Mouse (Mus musculus): Measurements from ENCODE around the gene Fbxo9. TPM values are rescaled to one million over a fixed set of nuclear protein-coding genes. Genes with fewer than 3 reads are reported as not detected.

Gene Fbxo9
- 48.5 and 53.3 TPM in 2 replicates for polyA plus RNA-seq (2012; rRNA removed)

GRCm38 (mm10) chr9:78108796-78109239 lies at the start of gene Fbxo9, which contains the start of gene Ick:
Gene Fbxo9 (minus strand): TSS chr9:78109065.
Gene Ick (plus strand): TSS chr9:78109192.

GRCm38 (mm10) chr9:78051677-78052076 lies 57.2 kb downstream of the Fbxo9 start, which contains the start of gene Gcm1:
Gene Gcm1 (plus strand): TSS chr9:78051924.

Other genes with a start within 250 kb of the Fbxo9 start
- gene Elovl5, start 191.7 kb downstream of the Fbxo9 start, polyA plus RNA-seq (2012; rRNA removed) = 21.1 and 38.3 TPM in 2 replicates
- gene Gcm1, start 57.1 kb downstream of the Fbxo9 start, polyA plus RNA-seq (2012; rRNA removed) = 0.04 TPM in 1 of 2 replicates, not detected in the other
- 5.8 and 6.2 TPM in 2 replicates for gene Ick, start 127 bp upstream of the Fbxo9 start, polyA plus RNA-seq (2012; rRNA removed)
- 17.7 and 18.5 TPM in 2 replicates for gene Gsta4, start 73.7 kb upstream of the Fbxo9 start, polyA plus RNA-seq (2012; rRNA removed)
- not detected in 2 replicates for gene Gsta1, start 121.6 kb upstream of the Fbxo9 start, polyA plus RNA-seq (2012; rRNA removed)
- 0.11 TPM in 1 of 2 replicates, not detected in the other for gene Gm3776, start 148.1 kb upstream of the Fbxo9 start, polyA plus RNA-seq (2012; rRNA removed)
- 0.06 TPM in 1 of 2 replicates, not detected in the other for gene Gm10639, start 180.9 kb upstream of the Fbxo9 start, polyA plus RNA-seq (2012; rRNA removed)
- not detected in 2 replicates for gene Omt2a, start 205.7 kb upstream of the Fbxo9 start, polyA plus RNA-seq (2012; rRNA removed)
- not detected in 2 replicates for gene Omt2b, start 218.5 kb upstream of the Fbxo9 start, polyA plus RNA-seq (2012; rRNA removed)
- 0.09 and 0.59 TPM in 2 replicates for gene Gsta2, start 246.7 kb upstream of the Fbxo9 start, polyA plus RNA-seq (2012; rRNA removed)

All from liver, embryonic 18 days (tissue).